Mouse (Mus musculus): Measurements from ENCODE around the gene Rpl36-ps4.
A peak's percentile ranks its signal among the peaks of the same experiment; 100 is the strongest.

The Rpl36-ps4 gene

GRCm38 (mm10) chr17:87920677-87921076, at the start of gene Rpl36-ps4:
Gene Rpl36-ps4, plus strand, starts transcription at chr17:87920977.
- no peak for DNase-seq

GRCm38 (mm10) chr17:87871461-87872126, 49.2 kb upstream of the Rpl36-ps4 start:
- DNase-seq: no peak

GRCm38 (mm10) chr17:87872286-87872685, 48.5 kb upstream of the Rpl36-ps4 start:
- no peak for DNase-seq

- no peak for DNase-seq
These were observed 47.3 kb upstream of the Rpl36-ps4 start for GRCm38 (mm10) chr17:87873456-87873855.

- no peak for DNase-seq
These were observed 46.8 kb upstream of the Rpl36-ps4 start for GRCm38 (mm10) chr17:87873943-87874342.

- DNase-seq: no peak
These were observed 45.3 kb upstream of the Rpl36-ps4 start for GRCm38 (mm10) chr17:87875346-87875920.

GRCm38 (mm10) chr17:87876295-87877000, 44.3 kb upstream of the Rpl36-ps4 start:
- no peak for DNase-seq

- peak; percentile 47 to 68 for DNase-seq
These were observed 43.3 kb upstream of the Rpl36-ps4 start for GRCm38 (mm10) chr17:87877207-87878073.

- no peak for DNase-seq
These were observed 42.0 kb upstream of the Rpl36-ps4 start for GRCm38 (mm10) chr17:87878556-87879483.

- DNase-seq: peak in 1 of 2 experiments; percentile 15
These were observed 41.1 kb upstream of the Rpl36-ps4 start for GRCm38 (mm10) chr17:87879484-87880225.

GRCm38 (mm10) chr17:87882594-87882993, 38.2 kb upstream of the Rpl36-ps4 start:
- DNase-seq: peak; percentile 54 to 83

- DNase-seq: no peak
These were observed 23.6 kb upstream of the Rpl36-ps4 start for GRCm38 (mm10) chr17:87897175-87897574.

GRCm38 (mm10) chr17:87900677-87901076, 20.1 kb upstream of the Rpl36-ps4 start:
- no peak for DNase-seq

GRCm38 (mm10) chr17:87901163-87901562, 19.6 kb upstream of the Rpl36-ps4 start:
- DNase-seq: no peak

- no peak for DNase-seq
These were observed 17.6 kb upstream of the Rpl36-ps4 start for GRCm38 (mm10) chr17:87903213-87903612.

- DNase-seq: no peak
These were observed 17.1 kb upstream of the Rpl36-ps4 start for GRCm38 (mm10) chr17:87903725-87904124.

- no peak for DNase-seq
These were observed 5.4 kb upstream of the Rpl36-ps4 start for GRCm38 (mm10) chr17:87915386-87915785.

GRCm38 (mm10) chr17:87918121-87918520, 2.7 kb upstream of the Rpl36-ps4 start:
- no peak for DNase-seq

- no peak for DNase-seq
These were observed 13.5 kb downstream of the Rpl36-ps4 start for GRCm38 (mm10) chr17:87934326-87934725.

- DNase-seq: no peak
These were observed 14.0 kb downstream of the Rpl36-ps4 start for GRCm38 (mm10) chr17:87934736-87935135.

GRCm38 (mm10) chr17:87936156-87936555, 15.4 kb downstream of the Rpl36-ps4 start:
- no peak for DNase-seq

Data from kidney, postnatal 36 days (tissue).